Mouse (Mus musculus) CH12.LX (cell line): ENCODE results near the gene Pdp2. TPM values are rescaled to one million over a fixed set of nuclear protein-coding genes. Genes with fewer than 3 reads are reported as not detected.

ENCODE experiments used
- DNase-seq: peaks from one replicate; pipeline ENCODE4 v3.0.0-alpha.2; 2013; ENCODE audit errors: extremely low read depth
- H3K27ac ChIP-seq: 2 replicates; pipeline ENCODE4 v1.5.1; 2012; ENCODE audit warnings: low read depth, mild to moderate bottlenecking, control low read depth, moderate library complexity; ENCODE audit not compliant: insufficient read depth
- H3K27me3 ChIP-seq: replicated peaks from 2 replicates; pipeline ENCODE3; 2012; ENCODE audit warnings: inconsistent platforms
- H3K36me3 ChIP-seq, 2 experiments: replicated peaks in 1 of 2; 2 replicates each; pipeline versions ENCODE3 to v1.6.1; 2012; ENCODE audit warnings: inconsistent platforms in 1 of 2, low read length in 1 of 2, mild to moderate bottlenecking in 1 of 2, mixed read lengths in 1 of 2, moderate library complexity in 1 of 2; ENCODE audit not compliant: control insufficient read depth in 1 of 2, insufficient read depth in 1 of 2
- H3K4me1 ChIP-seq, 2 experiments: 2 replicates each; pipeline ENCODE4 v1.6.1; 2012; ENCODE audit warnings: inconsistent platforms in 1 of 2, moderate library complexity in 1 of 2; ENCODE audit not compliant: insufficient read depth in 2 of 2, control insufficient read depth in 1 of 2
- H3K4me2 ChIP-seq: 2 replicates; pipeline ENCODE4 v1.6.1; 2012; ENCODE audit warnings: low read depth, mild to moderate bottlenecking, control low read depth; ENCODE audit not compliant: poor library complexity, insufficient read depth, severe bottlenecking
- H3K4me3 ChIP-seq, 3 experiments: fragments of 150-350 bp in 1 of 3; sonication (generic) in 1 of 3; replicated peaks in 1 of 3; 2 replicates each; pipeline versions ENCODE3 to v1.5.1; 2011 to 2012; ENCODE audit warnings: low read depth in 2 of 3, low read length in 2 of 3, mild to moderate bottlenecking in 2 of 3, moderate library complexity in 2 of 3, control low read depth in 1 of 3, improper control_type of control experiment in 1 of 3, inconsistent platforms in 1 of 3, mixed read lengths in 1 of 3; ENCODE audit not compliant: poor library complexity in 1 of 3
- H3K79me2 ChIP-seq: replicated peaks from 2 replicates; pipeline ENCODE4 v1.6.1; 2012; ENCODE audit warnings: mild to moderate bottlenecking, moderate library complexity; ENCODE audit not compliant: control insufficient read depth, poor library complexity, insufficient read depth, severe bottlenecking; ENCODE audit errors: extremely low read depth
- H3K9ac ChIP-seq: 2 replicates; pipeline ENCODE4 v1.6.1; 2012; ENCODE audit warnings: low read depth, mild to moderate bottlenecking, control low read depth, moderate library complexity; ENCODE audit not compliant: insufficient read depth
- H3K9me3 ChIP-seq: replicated peaks from 2 replicates; pipeline ENCODE3; 2012; ENCODE audit warnings: low read length, inconsistent platforms, mixed read lengths
- E2F4 ChIP-seq: IDR thresholded peaks from 2 replicates; pipeline ENCODE4 v1.6.1; 2011; ENCODE audit warnings: low read depth, low read length, improper control_type of control experiment; ENCODE audit not compliant: insufficient replicate concordance
- ELF1 ChIP-seq: IDR thresholded peaks from 2 replicates; pipeline ENCODE4 v1.6.1; 2014; ENCODE audit warnings: low read depth, mild to moderate bottlenecking, inconsistent platforms, low read length, improper control_type of control experiment
- GABPA ChIP-seq: IDR thresholded peaks from 2 replicates; pipeline ENCODE4 v1.6.1; 2012; ENCODE audit warnings: low read depth, low read length, improper control_type of control experiment, inconsistent platforms; ENCODE audit not compliant: insufficient replicate concordance
- HCFC1 ChIP-seq: IDR thresholded peaks from 2 replicates; pipeline ENCODE4 v1.6.1; 2012; ENCODE audit warnings: low read depth, mild to moderate bottlenecking, inconsistent platforms, low read length, improper control_type of control experiment
- JUND ChIP-seq: conservative IDR thresholded peaks from 2 replicates; pipeline ENCODE4 v1.6.1; 2011; ENCODE audit warnings: low read depth, low read length, improper control_type of control experiment
- KAT2A ChIP-seq: IDR thresholded peaks from 2 replicates; pipeline ENCODE4 v1.6.1; 2012; ENCODE audit warnings: low read length, improper control_type of control experiment, inconsistent platforms; ENCODE audit not compliant: insufficient replicate concordance
- MAX ChIP-seq: IDR thresholded peaks from 2 replicates; pipeline ENCODE4 v1.6.1; 2011; ENCODE audit warnings: low read length, improper control_type of control experiment
- MAZ ChIP-seq: IDR thresholded peaks from 2 replicates; pipeline ENCODE4 v1.6.1; 2012; ENCODE audit warnings: low read depth, mild to moderate bottlenecking, inconsistent platforms, low read length, improper control_type of control experiment, moderate library complexity
- MXI1 ChIP-seq: IDR thresholded peaks from 2 replicates; pipeline ENCODE4 v1.6.1; 2011; ENCODE audit warnings: mild to moderate bottlenecking, low read depth, low read length, improper control_type of control experiment
- MYC ChIP-seq: IDR thresholded peaks from 2 replicates; pipeline ENCODE4 v1.6.1; 2011; ENCODE audit warnings: low read depth, mild to moderate bottlenecking, improper control_type of control experiment, low read length
- NRF1 ChIP-seq: IDR thresholded peaks from 2 replicates; pipeline ENCODE4 v1.6.1; 2014; ENCODE audit warnings: low read depth, mild to moderate bottlenecking, inconsistent platforms, low read length, improper control_type of control experiment, moderate library complexity
- PAX5 ChIP-seq: IDR thresholded peaks from 2 replicates; pipeline ENCODE4 v1.6.1; 2012; ENCODE audit warnings: low read length, inconsistent platforms, mixed read lengths
- POLR2A ChIP-seq: IDR thresholded peaks from 2 replicates; pipeline ENCODE4 v1.6.1; 2011; ENCODE audit warnings: low read depth, mild to moderate bottlenecking, improper control_type of control experiment, low read length
- RAD21 ChIP-seq: IDR thresholded peaks from 2 replicates; pipeline ENCODE4 v1.6.1; 2011; ENCODE audit warnings: low read depth, mild to moderate bottlenecking, low read length, improper control_type of control experiment, moderate library complexity
- SMC3 ChIP-seq: IDR thresholded peaks from 2 replicates; pipeline ENCODE4 v1.6.1; 2011; ENCODE audit warnings: low read depth, low read length, improper control_type of control experiment
- TBP ChIP-seq: conservative IDR thresholded peaks from 2 replicates; pipeline ENCODE4 v1.6.1; 2011; ENCODE audit warnings: low read depth, low read length, improper control_type of control experiment
- TCF12 ChIP-seq: IDR thresholded peaks from 2 replicates; pipeline ENCODE4 v1.6.1; 2014; ENCODE audit warnings: low read depth, mild to moderate bottlenecking, inconsistent platforms, low read length, improper control_type of control experiment
- USF1 ChIP-seq: IDR thresholded peaks from 2 replicates; pipeline ENCODE4 v1.6.1; 2014; ENCODE audit warnings: low read depth, mild to moderate bottlenecking, inconsistent platforms, low read length, improper control_type of control experiment
- ZKSCAN1 ChIP-seq: IDR thresholded peaks from 2 replicates; pipeline ENCODE4 v1.6.1; 2012; ENCODE audit warnings: low read depth, inconsistent platforms, low read length, improper control_type of control experiment, borderline replicate concordance
- ZMIZ1 ChIP-seq: IDR thresholded peaks from 2 replicates; pipeline ENCODE4 v1.6.1; 2012; ENCODE audit warnings: low read depth, mild to moderate bottlenecking, inconsistent platforms, low read length, improper control_type of control experiment
- dilution Hi-C: fragments of 300-500 bp; cut with MboI; formaldehyde crosslinking; loops from 2 replicates; pipeline ENCODE4 v1.14.3; 2020; ENCODE audit warnings: low sequenced_read_pairs; ENCODE audit not compliant: extremely low pct_unique_long_range_greater_than_20kb, extremely low pct_ligation_motif_present
- in situ Hi-C: fragments of 300-500 bp; cut with MboI; formaldehyde crosslinking; loops from 3 replicates; pipeline ENCODE4 v1.14.3; 2019; ENCODE audit warnings: low sequenced_read_pairs, low pct_ligation_motif_present, low pct_unique_long_range_greater_than_20kb, mixed read lengths
- polyA plus RNA-seq: library from polyadenylated mRNA; unstranded; fragments of >175 nt; gene quantifications from 2 replicates; pipeline ENCODE4 v1.2.1, GENCODE M21; 2012; ENCODE audit warnings: low read depth; ENCODE audit not compliant: insufficient read length
- total RNA-seq, 2 experiments: library from RNA; depleted of rRNA; stranded (reverse); fragments of 300-350 nt in 1 of 2; fragments of >200 nt in 1 of 2; gene quantifications; 2 replicates each; pipeline ENCODE4 v1.2.3; 2012 to 2014

The Pdp2 gene
- total and polyA plus RNA-seq, 3 experiments = 7.6 to 9.6 (median 8.7) TPM

- no peak for DNase-seq
- TF ChIP-seq NRF1 (no peak), MYC (no peak), ELF1 (no peak), MAZ (no peak), PAX5 (no peak), ZMIZ1 (no peak), SMC3 (no peak), USF1 (no peak), RAD21 (no peak), E2F4 (no peak), ZKSCAN1 (no peak), JUND (no peak), MXI1 (no peak), KAT2A (no peak), HCFC1 (no peak), TBP (no peak), GABPA (no peak), POLR2A (no peak), MAX (no peak)
- TF ChIP-seq, all 38 proteins: peak for 0
- Histone ChIP-seq H3K36me3 (no peaks in the 10 kb centered on the region), H3K27ac (no peak overlapping the region), H3K4me2 (no peak overlapping the region), H3K9ac (no peak overlapping the region), H3K79me2 (no peaks in the 10 kb centered on the region), H3K4me3 (no peak overlapping the region), H3K9me3 (no peaks in the 10 kb centered on the region), H3K4me1 (peaks cover 0 to 13% of the 10 kb centered on the region in 2 experiments; a peak in 2 of 4 replicates), H3K27me3 (peaks cover 3% of the 10 kb centered on the region)
- dilution Hi-C loops = no loop called here
- in situ Hi-C loops = no loop called here
These were observed 36.1 kb upstream of the Pdp2 start for GRCm38 (mm10) chr8:104555191-104555590.

DNA sequence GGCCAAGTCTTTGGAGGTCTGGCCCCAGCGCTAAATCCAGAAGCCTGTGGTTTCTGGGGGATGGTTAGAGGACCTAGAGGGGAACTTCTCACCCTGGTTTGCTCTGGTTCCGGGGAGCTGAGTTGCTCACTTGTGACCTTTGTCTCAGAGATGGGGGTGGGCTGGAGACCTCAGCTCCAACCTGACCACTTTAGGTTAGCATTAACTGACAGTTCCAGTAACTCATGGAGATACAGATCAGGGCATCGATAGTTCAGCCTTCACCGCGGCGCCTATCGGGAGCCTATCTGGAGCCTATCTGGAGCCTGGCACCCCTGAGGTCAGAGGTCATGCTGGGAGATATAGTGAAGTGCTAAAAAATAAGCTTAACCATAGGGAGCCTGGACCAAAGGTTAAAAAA, 34.0 kb upstream of the Pdp2 start:
- Histone ChIP-seq H3K4me3 (no peak overlapping the region), H3K27ac (no peak overlapping the region), H3K4me2 (no peak overlapping the region), H3K27me3 (peaks cover 3% of the 10 kb centered on the region), H3K9ac (no peak overlapping the region), H3K36me3 (no peaks in the 10 kb centered on the region), H3K9me3 (no peaks in the 10 kb centered on the region)
- in situ Hi-C loops = no loop called here
- TF ChIP-seq TCF12 = no peak
- TF ChIP-seq, all 38 proteins: peak for 0
- Histone ChIP-seq H3K4me1 (peaks cover 0 to 10% of the 10 kb centered on the region in 2 experiments; a peak in 2 of 4 replicates), H3K79me2 (no peaks in the 10 kb centered on the region)
- dilution Hi-C loops = no loop called here
- DNase-seq = no peak
